Mouse (Mus musculus) heart, postnatal 14 days (tissue): Measurements from ENCODE around the gene Dcaf17. TPM values are rescaled to one million over a fixed set of nuclear protein-coding genes. Genes with fewer than 3 reads are reported as not detected.

Experiments used
- DNase-seq, 2 experiments: peaks; one replicate each; pipeline ENCODE4 v3.0.0; 2021 to 2022
- intact Hi-C: fragments of 180-260 bp; cut with DNase I; formaldehyde crosslinking; loops from one replicate; pipeline ENCODE4 v1.15.1; 2025
- long read RNA-seq, 2 experiments: library from polyadenylated mRNA; stranded (forward); transcript quantifications; one replicate each; pipeline ENCODE4 v2.0.0; 2021
- total RNA-seq, 2 experiments: library from RNA; stranded (reverse); gene quantifications; 2 replicates each; pipeline ENCODE4 v1.2.3; 2021

The Dcaf17 gene
- total RNA-seq, result 1 to 10 TPM; 5.1 to 8.1 TPM
- long read RNA-seq, experiment 1, full-length matches to known transcripts, result 5 of 8 reads
- long read RNA-seq, experiment 1, partial matches to known transcripts, result 0 of 8 reads
- long read RNA-seq, experiment 1, other reads (novel, unspliced or antisense), result 3 of 8 reads
- long read RNA-seq, experiment 2, full-length matches to known transcripts, result 3 of 5 reads
- long read RNA-seq, experiment 2, partial matches to known transcripts, result 1 of 5 reads
- long read RNA-seq, experiment 2, other reads (novel, unspliced or antisense), result 1 of 5 reads

DNA sequence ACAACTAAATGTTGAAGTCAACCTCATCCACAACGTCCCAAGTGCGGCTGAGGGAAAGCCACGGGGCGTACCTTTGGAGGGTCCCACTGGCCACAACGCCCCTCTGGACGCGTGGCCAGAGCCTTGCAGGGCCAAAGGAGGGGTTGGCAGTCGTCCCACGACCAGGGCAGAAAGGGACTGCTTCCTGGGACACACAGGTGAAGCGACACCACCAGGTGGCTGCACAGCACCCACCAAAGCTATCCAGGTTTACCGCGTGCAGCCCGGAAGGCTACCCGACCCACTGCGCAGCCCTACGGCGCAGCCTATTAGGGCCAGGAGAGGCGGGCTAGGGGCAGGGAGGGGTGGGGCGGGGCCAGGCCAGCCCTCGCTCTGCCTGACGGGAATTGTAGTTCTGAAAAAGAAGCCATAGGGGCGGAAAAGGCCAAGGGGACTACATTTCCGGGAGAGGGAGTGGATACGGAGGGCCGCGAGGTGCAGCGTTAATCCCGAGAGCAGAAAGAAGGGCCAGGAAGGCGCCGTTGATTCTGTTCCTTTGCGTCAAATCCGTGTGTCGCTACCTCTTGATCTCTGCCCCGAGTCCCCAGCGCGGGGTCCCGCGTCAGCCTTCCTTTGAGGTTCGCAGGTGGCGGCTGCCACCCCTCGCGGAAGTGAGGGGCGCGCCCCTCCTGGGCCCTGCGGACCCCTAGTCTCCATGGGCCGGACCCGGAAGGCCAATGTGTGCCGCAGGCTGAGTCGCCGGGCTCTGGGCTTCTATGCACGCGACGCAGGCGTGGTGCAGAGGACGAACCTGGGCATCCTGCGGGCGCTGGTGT is at the start of gene Dcaf17, which contains the start of gene Mettl8:
Gene Dcaf17, plus strand, starts transcription at position 29 of the 815 bp plus-strand sequence.
Gene Mettl8, minus strand, starts transcription at position 284 of the 815 bp plus-strand sequence.
- peak; percentile 91 to 94 for DNase-seq
- intact Hi-C loops, result no loop called here

DNA sequence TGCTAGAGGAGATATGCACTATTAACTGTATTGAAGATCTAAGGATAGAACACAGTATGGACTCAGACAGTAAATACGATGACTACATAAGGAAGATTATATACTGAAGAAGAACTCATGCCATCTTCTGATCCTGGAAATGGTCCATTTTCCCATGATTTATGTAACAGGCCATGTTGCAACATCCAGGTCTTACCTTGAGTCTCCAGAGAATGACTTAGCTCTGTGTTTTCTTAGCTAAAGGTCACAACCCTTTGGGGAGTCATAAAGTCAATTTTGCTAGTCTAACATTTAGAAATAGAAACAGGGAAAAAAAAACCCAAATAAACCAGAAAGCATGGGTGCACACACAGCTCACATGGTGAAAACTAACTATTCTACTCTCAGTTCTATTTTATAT is 43.3 kb upstream of the Dcaf17 start:
- intact Hi-C loops, result no loop called here
- no peak for DNase-seq

DNA sequence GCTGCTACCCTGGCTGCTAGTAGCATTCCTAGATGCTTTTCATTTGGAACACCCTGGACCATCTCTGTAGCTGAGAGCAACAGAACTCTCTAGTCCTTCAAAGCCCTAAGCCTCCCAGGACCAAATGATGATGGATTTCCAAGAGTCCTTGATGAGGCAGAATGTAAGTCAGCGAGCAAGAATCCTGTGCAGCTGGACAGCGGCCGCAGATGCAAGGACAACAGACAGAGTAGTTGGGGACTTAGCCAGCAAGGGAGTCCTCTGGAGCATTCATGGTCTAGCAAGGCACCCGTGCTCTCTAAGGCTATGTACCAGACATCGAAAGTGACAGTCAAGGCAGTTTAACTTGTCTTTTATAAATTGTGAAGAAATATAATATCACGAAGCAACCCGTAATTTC is 41.6 kb upstream of the Dcaf17 start:
- DNase-seq, result no peak
- intact Hi-C loops, result no loop called here

DNA sequence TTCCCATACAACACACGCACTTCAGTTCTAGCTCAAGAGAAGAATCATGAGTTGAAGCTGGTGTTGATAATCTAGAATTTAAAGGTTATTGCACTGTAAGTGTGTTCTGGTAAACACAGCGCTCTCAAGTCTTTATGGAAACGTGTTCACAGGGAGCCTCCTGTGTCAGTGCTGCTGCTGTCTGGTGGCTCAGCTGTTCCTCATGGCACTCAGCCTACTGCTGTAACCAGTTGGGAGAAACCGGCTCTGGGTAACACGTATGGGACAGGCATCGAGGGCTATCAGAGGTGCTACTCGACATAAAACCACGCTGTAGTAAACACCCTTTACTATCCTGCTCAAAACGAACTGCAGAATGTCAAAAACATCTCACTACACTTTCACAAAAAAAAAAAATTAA is 35.9 kb upstream of the Dcaf17 start:
- DNase-seq, result no peak
- intact Hi-C loops, result no loop called here

DNA sequence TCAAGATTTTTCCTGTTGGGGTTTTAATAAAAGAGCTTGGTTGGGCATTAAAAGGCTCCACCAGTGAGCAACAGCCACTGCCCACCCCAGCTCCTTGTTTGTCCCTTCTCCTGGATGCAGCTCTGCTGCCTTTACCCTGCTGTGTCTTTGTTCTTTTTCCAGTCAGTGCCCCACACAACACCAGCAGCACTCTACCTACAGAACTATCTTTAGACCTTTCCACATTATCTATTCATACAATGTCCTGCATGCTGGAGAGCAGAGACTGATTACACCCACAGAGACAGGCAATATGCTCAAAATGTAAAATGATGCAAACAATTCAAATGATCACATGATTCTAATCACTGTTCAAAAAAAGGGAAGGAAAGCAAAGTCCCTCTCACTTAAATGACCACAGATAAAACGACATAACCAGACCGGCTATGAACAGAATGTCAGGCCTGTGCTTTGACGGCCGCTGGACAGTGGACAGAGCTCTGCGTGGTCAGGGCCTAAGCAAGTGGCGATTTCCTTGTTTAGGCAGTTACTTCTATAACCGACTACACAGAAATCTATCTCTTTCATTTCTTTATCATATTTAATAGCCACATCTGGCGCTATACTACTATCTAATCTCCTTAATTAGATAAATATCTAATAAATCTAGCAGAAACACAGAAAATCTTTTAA is 35.3 kb upstream of the Dcaf17 start:
- intact Hi-C loops, result no loop called here
- no peak for DNase-seq

DNA sequence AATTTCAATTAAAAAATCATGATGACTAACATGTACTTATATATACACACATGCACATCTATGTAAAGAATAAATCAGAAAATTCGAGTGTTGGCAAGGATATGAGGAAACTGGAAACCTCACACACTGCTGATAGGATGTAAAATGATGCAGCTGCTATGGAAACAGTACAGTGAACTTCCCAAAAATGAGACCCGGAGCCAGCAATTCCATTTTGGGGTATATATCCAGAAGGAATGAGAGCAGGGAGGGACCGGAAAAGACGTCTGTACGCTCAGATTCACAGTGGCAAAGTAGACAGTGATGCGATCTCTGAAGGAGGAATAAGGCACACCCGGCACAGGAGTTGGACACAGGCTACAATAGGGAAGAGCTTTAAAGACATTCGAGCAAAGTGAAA is 34.5 kb upstream of the Dcaf17 start:
- intact Hi-C loops, result no loop called here
- no peak for DNase-seq

DNA sequence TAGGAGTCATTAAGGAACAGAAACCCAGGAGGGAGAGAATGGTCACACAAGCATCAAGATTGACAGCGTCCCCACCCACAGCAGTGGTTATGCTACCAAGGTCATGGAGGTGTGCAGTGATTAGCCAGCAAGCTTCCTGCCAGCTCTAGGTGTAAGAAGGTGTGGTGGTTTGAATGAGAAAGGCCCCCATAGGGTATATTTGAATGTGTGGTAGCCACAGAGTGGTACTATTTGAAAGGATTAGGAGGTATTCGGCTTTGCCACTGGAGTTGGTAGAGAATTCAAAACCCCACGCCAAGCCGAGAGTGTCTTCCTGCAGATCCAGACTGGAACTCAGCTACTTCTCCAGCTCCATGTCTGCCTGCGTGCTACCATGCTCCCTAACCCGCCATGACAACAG is 32.1 kb upstream of the Dcaf17 start:
- intact Hi-C loops, result no loop called here
- no peak for DNase-seq

DNA sequence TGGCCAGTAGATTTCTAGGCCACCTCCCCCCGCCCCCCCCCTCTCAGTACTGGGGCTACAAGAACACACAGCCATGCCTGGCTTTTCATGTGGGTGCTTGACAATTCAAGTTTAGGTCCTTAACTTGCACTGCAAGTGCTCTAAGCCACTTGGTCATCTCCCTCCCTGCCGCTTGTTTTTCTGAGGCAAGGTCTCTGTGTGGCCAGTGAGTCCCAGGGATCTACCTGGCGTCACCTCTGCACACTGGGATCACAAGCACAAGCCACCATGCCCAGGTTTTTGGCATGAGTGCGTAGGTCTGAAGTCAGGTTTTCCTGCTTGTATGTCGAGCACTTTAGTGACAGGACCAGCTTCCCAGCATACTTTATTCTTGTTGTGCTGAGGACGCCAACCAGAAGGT is 31.1 kb upstream of the Dcaf17 start:
- intact Hi-C loops, result no loop called here

DNA sequence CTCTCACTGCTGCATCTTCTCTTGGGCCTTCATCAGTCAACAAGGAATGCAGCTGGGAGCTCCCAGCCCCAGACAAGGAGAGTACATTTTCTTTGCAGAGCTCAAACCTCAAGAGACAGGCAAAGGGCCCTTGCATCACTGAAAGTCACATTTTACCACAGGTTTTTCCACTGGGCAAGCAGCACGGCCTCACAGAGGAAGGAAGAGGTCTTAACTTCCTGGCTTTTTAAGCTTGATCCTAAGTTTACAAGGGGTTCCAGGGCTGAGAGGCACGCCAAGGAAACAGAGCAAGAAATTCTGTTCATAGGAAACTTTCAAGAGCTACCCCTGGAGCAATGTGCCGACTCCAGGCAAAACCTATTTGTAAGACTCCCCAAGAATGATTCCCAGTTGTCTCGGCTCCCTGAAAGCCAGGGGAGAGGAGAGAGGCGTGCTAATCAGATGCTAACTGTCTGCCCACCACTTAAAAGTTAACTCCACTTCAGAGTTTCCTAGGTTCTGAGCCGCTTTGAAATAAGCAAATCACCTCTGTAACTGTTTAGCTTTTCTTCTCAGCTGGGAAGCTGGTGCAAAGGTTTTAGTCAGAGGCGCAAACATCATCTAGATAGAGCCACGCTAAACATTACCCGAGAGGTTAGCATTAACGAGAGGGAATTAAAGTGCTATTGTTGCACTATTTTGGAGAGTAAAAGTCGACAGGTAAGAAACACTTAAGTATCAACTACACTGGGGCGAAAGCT is 29.4 kb upstream of the Dcaf17 start:
- no peak for DNase-seq
- intact Hi-C loops, result no loop called here

More for the DNA sequence above, 31.1 kb upstream of the Dcaf17 start:
- DNase-seq, result no peak

DNA sequence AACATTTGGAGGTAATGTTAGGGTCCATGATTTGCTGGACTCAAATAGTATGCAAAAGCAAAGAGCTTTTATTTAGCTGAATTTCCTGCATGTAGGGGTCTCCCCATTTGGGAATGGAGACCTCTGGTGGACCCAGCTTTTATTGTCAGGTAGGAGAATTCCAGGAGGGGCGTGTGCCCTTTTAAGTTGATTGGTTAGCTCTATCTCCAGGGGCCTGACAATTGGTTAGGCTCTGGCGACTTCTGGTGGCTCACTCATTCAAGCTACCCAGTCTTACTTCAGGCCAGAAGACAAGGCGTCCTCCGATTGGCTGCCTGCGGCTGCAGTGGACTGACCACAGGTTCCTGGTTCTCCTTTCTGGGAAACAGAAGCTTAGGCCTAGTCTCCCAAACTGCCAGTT is 28.3 kb upstream of the Dcaf17 start:
- DNase-seq, result no peak
- intact Hi-C loops, result no loop called here

DNA sequence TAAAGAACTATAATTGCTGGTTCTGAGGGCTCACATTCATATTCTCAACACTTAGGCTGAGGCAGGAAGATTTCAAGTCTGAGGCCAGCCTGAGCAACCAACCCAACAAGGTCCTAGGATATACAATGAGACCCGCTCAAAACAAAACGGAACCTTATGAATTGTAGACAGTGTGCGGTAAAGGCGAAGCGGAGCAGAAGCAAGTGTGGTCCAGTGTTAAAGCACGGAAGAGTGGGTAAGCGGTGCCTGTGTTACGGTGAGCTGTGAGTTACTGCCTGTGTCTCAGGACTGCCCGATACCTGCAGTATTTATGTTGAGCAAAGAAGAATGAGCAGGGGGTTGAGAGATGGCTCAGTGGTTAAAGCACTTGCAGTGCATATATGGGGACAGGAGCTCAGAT is 27.5 kb upstream of the Dcaf17 start:
- intact Hi-C loops, result no loop called here
- DNase-seq, result no peak

DNA sequence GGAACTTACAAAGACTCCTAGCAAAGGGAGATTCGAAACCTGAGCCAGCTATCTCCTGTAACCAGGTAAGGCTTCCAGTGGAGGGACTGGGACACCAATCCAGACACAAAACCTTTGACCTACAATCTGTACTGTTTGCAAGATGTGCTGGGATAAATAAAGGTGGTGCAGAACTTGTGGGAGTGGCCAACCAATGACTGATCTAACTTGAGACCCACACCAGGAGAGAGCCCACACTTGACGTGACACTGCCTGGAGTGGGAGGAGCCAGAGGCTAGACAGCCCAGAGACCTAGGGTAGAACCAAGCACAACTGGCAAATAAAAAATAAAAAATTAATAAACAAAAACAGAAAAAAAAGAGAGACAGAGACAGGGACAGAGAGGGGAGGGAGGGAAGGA is 24.5 kb upstream of the Dcaf17 start:
- intact Hi-C loops, result loop anchor here (5.0 kb wide), 1 partner anchor 38 kb away; no protein-coding TSS in a partner anchor

DNA sequence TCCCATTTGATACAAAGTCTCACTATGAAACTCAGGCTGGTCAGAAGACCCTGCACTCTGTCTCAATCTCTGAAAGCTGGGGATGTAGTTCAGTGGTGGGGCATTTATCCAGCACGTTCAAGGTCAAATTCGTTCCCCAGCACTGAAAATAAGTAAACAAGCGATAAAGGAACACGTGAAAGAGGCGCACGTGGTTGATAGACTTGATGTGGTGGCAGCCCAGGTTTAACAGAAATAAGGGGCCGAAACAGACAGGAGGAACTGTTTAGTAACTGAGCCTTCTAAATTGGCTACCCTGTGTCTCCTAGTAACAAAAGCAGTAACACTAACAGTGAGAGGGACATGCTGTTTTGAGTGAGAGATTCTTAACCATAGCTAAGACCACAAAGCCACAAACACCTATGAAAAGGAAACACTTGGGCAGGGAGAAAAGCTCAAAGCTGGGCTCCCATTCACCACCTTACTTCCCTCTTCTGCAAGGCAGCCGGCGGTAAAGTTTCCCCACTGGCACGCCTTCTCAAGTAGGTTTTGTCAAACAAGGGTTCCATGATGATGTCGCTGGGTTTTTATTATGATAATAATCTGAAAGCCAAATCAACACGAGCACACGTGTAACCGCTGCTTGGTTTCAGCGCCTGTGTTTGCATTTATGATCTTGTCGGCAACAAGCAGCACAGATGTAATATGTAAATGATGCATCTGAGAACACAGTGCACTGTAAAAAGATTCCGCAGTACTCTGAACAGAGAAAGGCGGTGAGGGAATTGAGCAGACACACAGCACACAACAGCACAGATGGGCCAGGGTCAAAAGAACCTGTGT is 22.9 kb upstream of the Dcaf17 start:
- intact Hi-C loops, result loop anchor here (5.0 kb wide), 1 partner anchor 40 kb away; no protein-coding TSS in a partner anchor
- DNase-seq, result no peak

More for the DNA sequence above, 24.5 kb upstream of the Dcaf17 start:
- no peak for DNase-seq

DNA sequence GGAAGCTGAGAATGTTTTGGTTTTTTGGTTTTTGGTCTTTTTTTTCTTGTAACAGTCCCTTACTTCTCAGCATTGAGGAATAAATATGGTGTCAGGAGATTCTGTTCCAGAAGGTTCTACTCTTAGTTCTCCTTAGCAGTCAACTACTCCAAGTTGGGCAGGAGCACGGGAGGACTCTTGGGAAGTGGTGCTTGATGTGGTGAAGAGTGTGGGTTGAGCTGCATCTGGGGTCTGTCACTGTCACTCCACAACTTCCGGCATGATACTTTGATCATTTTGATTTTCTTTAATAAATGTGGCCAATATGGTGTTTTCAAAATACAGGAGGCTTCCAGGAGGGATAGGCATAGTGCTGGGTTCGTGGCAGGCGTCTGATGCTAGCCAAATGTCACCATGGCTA is 22.1 kb upstream of the Dcaf17 start:
- intact Hi-C loops, result loop anchor here (5.0 kb wide), 1 partner anchor 41 kb away; no protein-coding TSS in a partner anchor
- no peak for DNase-seq

DNA sequence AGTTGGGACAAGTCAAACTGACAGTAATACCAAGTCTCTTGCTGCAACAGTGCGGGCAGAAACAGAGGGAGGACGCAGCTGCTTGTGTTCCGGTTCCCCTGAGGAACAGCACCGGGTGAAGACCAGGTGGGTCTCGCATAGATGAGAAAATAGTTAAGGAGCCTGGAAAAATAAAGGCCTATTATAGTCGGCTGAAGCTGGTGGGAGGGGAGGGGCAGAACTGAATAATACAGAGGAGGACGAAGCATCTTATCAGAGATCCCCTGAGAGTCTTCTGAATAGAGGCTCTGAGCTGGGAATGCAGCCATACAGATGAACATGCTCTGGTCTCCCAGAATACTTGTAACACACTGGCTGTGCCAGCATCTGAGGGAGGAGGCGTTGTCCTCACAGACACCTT is 21.1 kb upstream of the Dcaf17 start:
- DNase-seq, result peak; percentile 29 to 49
- intact Hi-C loops, result loop anchor here (5.0 kb wide), 1 partner anchor 42 kb away; no protein-coding TSS in a partner anchor

DNA sequence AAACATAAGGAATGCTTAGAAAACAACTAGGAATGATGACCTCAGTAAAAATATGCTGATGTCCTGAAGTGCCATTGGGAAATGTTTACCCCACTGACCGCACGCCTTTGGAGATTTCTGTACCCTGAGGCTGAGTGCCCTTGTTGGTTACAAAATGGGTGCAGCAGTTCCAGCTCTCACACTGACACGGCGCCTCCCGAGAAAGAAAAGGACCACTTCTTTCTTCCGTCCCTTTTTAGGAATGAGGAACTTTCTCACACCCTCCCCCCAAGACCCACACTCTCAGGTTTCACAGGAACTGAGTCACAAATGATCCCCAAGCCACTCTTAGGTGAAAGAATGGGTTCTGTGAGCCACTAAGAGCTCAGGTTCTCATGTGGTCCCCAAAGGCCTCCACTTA is 17.7 kb upstream of the Dcaf17 start:
- no peak for DNase-seq
- intact Hi-C loops, result no loop called here

DNA sequence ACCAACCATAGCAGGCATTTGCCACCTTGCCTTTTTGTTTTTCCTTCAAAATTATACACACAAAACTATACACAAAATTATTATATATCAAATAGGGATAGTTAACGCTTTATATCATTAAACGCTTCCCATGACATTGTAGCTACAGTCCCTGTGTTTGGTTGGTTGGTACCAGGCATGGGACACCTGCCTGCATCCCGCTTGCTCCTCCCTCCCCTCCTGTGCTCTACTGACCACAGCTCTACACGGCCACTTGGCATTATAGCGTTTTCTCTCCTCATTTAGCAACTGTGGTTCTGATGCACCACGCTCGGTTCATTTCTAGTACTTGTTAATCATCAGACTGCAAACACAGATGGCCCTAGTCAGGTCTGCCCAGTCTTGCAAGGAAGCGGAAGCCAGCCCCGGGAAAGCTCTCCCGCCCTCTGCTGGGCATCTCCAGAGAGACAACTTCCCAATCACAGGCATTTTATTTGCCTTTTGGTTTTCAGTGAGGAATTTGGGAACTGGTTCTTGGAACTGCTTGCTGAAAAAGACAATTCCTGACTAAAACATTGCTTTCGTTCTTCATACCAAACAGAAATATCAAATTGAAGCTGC is 15.5 kb upstream of the Dcaf17 start:
- DNase-seq, result peak; percentile 81 to 88
- intact Hi-C loops, result loop anchor here (1.0 to 2.0 kb wide), 3 partner anchors 215 to 332 kb away; partner anchors contain the start of gene Tlk1

DNA sequence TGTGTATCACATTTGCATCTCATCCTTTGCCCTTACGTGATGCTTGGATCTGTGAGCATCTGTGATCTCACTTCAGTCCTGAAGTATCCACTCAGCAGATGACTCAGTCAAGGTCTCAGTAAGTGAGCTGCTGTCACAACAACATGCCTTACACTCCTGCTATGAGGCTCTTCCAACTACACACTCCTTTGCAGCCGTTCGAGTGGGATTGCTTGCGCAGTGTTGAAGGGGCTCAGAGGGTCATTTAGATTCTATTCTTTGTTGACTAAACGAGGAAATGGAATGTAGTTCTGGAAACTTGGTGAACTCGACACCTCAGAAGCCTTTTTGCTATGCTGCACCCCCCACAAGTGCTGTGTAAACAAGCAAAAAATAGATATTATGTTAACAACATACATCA is 9.0 kb upstream of the Dcaf17 start:
- intact Hi-C loops, result no loop called here

DNA sequence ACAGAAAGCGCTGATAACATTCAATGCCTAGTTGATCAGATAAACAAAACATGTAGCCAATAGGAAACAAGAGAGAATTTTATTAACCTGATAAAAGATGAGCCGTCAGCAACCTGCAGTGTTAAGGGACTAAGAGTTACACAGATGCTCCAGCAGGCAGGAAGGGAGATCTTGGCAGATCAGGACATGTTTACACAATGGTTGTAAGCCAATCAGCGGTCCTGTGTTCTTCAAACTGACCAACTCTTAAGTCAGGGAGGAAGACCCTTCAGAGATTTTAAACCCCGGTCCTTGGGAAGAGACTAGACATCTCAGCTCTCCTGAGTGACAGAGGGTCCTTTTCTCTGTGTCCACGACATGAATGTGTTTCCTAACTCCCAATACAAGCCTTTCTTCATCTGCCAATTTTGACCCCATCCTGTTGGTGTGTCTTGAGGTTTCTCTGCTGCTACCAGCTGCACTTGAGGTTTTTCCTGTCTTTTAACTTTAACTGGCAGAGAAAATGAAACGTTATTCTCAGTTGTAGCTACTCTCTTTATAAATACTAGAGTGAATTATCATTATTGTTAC is 8.3 kb upstream of the Dcaf17 start:
- DNase-seq, result no peak
- intact Hi-C loops, result no loop called here

More for the DNA sequence above, 9.0 kb upstream of the Dcaf17 start:
- DNase-seq, result no peak
